Mouse (Mus musculus) liver, embryonic 14.5 days (tissue): ENCODE measurements at regions not wholly inside any gene's neighbourhood (a gene's known extent, or its start where the extent isn't known, plus 50 kb on each side); places are given as distances from the start of the nearest gene placed in this dataset.

ENCODE experiments used
- ATAC-seq: fragments of 200-750 bp; cut with Nextera tagmentation; 2 replicates; pipeline ENCODE4 v1.8.0; 2017; ENCODE audit warnings: moderate number of reproducible peaks, mild to moderate bottlenecking, moderate library complexity; ENCODE audit not compliant: insufficient read depth
- DNase-seq, 3 experiments: peaks; one replicate each; pipeline ENCODE4 v3.0.0-alpha.2; 2012 to 2013; ENCODE audit warnings: low read depth in 3 of 3, low spot score in 3 of 3
- H3K27ac ChIP-seq: fragments of 300-500 bp; sonication (generic); 2 replicates; pipeline ENCODE4 v1.5.1; 2014; ENCODE audit warnings: moderate library complexity, mild to moderate bottlenecking, control low read depth, inconsistent platforms
- H3K27me3 ChIP-seq: fragments of 300-500 bp; sonication (generic); 2 replicates; pipeline ENCODE4 v1.6.1; 2014; ENCODE audit warnings: mild to moderate bottlenecking, low read length, moderate library complexity; ENCODE audit not compliant: control insufficient read depth, insufficient read depth
- H3K36me3 ChIP-seq: fragments of 300-500 bp; sonication (generic); replicated peaks from 2 replicates; pipeline ENCODE4 v1.6.1; 2014; ENCODE audit warnings: low read depth; ENCODE audit not compliant: control insufficient read depth, insufficient read depth
- H3K4me1 ChIP-seq, 2 experiments: fragments of 200-500 bp in 1 of 2; fragments of 300-500 bp in 1 of 2; sonication (generic) in 1 of 2; replicated peaks; 2 replicates each; pipeline ENCODE4 v1.6.1; 2012 to 2014; ENCODE audit warnings: antibody characterized with exemption in 1 of 2, inconsistent platforms in 1 of 2, low read length in 1 of 2; ENCODE audit not compliant: control insufficient read depth in 2 of 2, insufficient read depth in 2 of 2
- H3K4me2 ChIP-seq: fragments of 300-500 bp; sonication (generic); 2 replicates; pipeline ENCODE4 v1.6.1; 2014; ENCODE audit warnings: low read depth, mild to moderate bottlenecking, control low read depth, moderate library complexity
- H3K4me3 ChIP-seq, 2 experiments: fragments of 200-500 bp in 1 of 2; fragments of 300-500 bp in 1 of 2; sonication (generic) in 1 of 2; 2 replicates each; pipeline ENCODE4 v1.5.1; 2012 to 2014; ENCODE audit warnings: low read depth in 2 of 2, low read length in 2 of 2, mild to moderate bottlenecking in 2 of 2, control low read depth in 1 of 2, inconsistent platforms in 1 of 2, moderate library complexity in 1 of 2; ENCODE audit not compliant: insufficient read depth in 1 of 2
- H3K9ac ChIP-seq: fragments of 300-500 bp; sonication (generic); replicated peaks from 2 replicates; pipeline ENCODE4 v1.6.1; 2014; ENCODE audit warnings: mild to moderate bottlenecking, control low read depth, moderate library complexity
- H3K9me3 ChIP-seq: fragments of 300-500 bp; sonication (generic); 2 replicates; pipeline ENCODE4 v1.6.1; 2016; ENCODE audit warnings: low read length, mixed read lengths; ENCODE audit not compliant: control insufficient read depth
- CTCF ChIP-seq: IDR thresholded peaks from 2 replicates; pipeline ENCODE4 v1.5.1; 2016; ENCODE audit warnings: antibody characterized with exemption, low read depth, control low read depth
- EP300 ChIP-seq: IDR thresholded peaks from 2 replicates; pipeline ENCODE4 v1.6.1; 2016; ENCODE audit warnings: antibody characterized with exemption, low read depth
- WGBS: fragments of 180-500 bp; shearing (Covaris S2); extraction: QIAGEN DNeasy Blood & Tissue Kit; methylation state at CpG from one replicate; pipeline ENCODE4 v1.1.7; 2014; ENCODE audit not compliant: insufficient replicate concordance; 5-methylcytosine and 5-hydroxymethylcytosine counted together

- WGBS: 49% methylated on average over 4 of the region's 4 CpGs
Measured at GRCm38 (mm10) chr12:15964073-15964472, 147.4 kb upstream of the Trib2 start.

DNA sequence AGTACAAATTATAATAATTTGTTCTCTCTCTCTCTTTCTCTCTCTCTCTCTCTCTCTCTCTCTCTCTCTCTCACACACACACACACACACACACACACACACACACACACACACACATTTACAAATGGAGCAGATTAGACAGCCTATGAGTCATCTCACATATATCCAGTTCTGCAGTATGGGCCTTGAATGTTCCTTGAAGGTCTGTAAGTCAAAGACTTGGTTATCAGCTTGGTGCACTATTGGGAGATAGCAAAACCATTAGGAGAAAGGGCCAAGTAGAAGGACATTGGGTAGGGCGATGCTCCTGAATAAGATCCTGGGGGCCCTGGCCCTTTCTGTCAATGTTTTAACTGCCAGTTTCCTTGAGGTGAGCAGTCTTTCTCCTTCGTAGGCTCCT is 145.1 kb upstream of the Trib2 start:
- H3K4me1 ChIP-seq: no peaks in the 10 kb centered on the region
- 28% methylated on average over 2 of the region's 2 CpGs for WGBS
- H3K4me3 ChIP-seq: no peak overlapping the region
- no peak overlapping the region for H3K27ac ChIP-seq
- TF ChIP-seq EP300 (no peak), CTCF (no peak)
- H3K27me3 ChIP-seq: no peaks in the 10 kb centered on the region
- no peaks in the 10 kb centered on the region for H3K9me3 ChIP-seq
- ATAC-seq (no peak), DNase-seq (no peak)
- no peak overlapping the region for H3K9ac ChIP-seq
- no peaks in the 10 kb centered on the region for H3K36me3 ChIP-seq
- H3K4me2 ChIP-seq: no peak overlapping the region

More at GRCm38 (mm10) chr12:15964073-15964472, 147.4 kb upstream of the Trib2 start:
- ATAC-seq (no peak), DNase-seq (no peak)
- Histone ChIP-seq H3K36me3 (no peaks in the 10 kb centered on the region), H3K27me3 (no peaks in the 10 kb centered on the region), H3K9me3 (no peaks in the 10 kb centered on the region), H3K4me3 (no peak overlapping the region), H3K4me1 (no peaks in the 10 kb centered on the region), H3K4me2 (no peak overlapping the region), H3K27ac (no peak overlapping the region), H3K9ac (no peak overlapping the region)
- no peak for TF ChIP-seq EP300
- no peak for TF ChIP-seq CTCF

DNA sequence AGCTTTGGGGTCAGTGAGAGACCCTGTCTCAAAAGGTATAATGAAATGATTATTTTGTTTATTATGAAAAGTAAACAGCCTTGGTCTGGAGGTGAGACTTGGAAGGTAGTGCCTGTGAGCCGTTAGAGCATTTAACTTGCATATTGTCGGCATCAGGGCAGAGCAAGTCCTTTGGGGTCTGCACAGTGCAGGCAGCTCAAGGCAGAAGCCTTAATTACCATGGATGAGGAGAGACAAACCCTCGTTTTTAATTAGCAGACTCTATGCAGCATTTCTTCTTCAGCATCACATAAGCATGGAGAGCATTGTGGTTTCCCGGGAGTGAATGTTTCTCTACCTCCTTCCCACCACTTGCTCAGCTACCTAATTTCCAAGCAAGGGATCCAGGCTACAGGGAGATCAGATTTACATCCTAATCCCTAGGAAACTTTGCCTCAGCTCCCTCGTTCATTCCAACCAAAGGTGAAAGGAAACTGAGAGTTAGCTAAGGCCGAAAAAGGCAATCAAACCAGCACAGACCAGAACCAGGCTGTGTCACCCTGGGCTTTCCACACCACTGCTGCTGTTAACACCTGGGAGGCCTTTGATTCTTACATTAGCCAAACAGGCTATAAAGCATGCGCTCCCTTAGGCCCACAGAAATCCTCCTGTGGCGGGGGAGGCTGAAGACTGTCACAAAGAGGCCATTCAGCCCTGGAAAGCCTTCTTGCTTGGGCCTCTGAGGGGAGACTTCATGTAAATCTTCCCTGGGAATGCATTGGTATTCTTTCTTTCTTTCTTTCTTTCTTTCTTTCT is 120.9 kb upstream of the Trib2 start:
- no peak for TF ChIP-seq CTCF
- no peak for TF ChIP-seq EP300
- H3K36me3 ChIP-seq: no peaks in the 10 kb centered on the region
- H3K4me3 ChIP-seq: no peak overlapping the region
- DNase-seq (no peak), ATAC-seq (no peak)
- no peak overlapping the region for H3K9ac ChIP-seq
- 51% methylated on average over 8 of the region's 8 CpGs for WGBS
- no peak overlapping the region for H3K27ac ChIP-seq
- no peaks in the 10 kb centered on the region for H3K27me3 ChIP-seq
- no peaks in the 10 kb centered on the region for H3K9me3 ChIP-seq
- H3K4me2 ChIP-seq: no peak overlapping the region
- H3K4me1 ChIP-seq: no peaks in the 10 kb centered on the region

- Histone ChIP-seq H3K36me3 (no peaks in the 10 kb centered on the region), H3K27ac (no peak overlapping the region), H3K27me3 (no peaks in the 10 kb centered on the region), H3K9me3 (no peaks in the 10 kb centered on the region), H3K9ac (no peak overlapping the region), H3K4me2 (no peak overlapping the region), H3K4me3 (no peak overlapping the region), H3K4me1 (no peaks in the 10 kb centered on the region)
- WGBS: 72% methylated on average over 4 of the region's 4 CpGs
- no peak for ATAC-seq
- TF ChIP-seq CTCF (no peak), EP300 (no peak)
- no peak for DNase-seq
Measured at GRCm38 (mm10) chr12:15932067-15932466, 115.3 kb upstream of the Trib2 start.

DNA sequence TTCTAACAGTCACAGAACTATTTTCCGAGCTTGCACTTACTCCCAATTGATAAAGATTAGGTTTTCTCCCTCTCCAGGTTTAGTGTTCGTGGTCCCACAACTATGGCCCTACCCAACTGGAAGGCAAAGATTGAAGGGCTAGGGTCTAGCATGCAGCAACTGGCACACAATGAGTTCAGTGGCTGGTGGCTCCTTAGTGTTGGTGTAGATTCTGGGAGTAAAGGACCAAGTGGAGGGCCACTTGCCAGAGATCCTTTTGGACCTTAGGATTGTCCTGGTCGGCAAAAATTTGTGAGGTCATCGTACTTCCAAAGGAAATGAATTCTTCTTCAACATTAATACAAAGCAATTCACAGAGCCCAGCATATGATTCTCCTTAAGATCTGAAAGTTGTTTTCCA is 114.8 kb upstream of the Trib2 start:
- Histone ChIP-seq H3K9ac (no peak overlapping the region), H3K27me3 (no peaks in the 10 kb centered on the region), H3K36me3 (no peaks in the 10 kb centered on the region), H3K9me3 (no peaks in the 10 kb centered on the region), H3K4me1 (no peaks in the 10 kb centered on the region), H3K27ac (no peak overlapping the region), H3K4me2 (no peak overlapping the region), H3K4me3 (no peak overlapping the region)
- TF ChIP-seq CTCF (no peak), EP300 (no peak)
- WGBS: 62% methylated on average over 4 of the region's 4 CpGs
- ATAC-seq (no peak), DNase-seq (no peak)
